Mouse (Mus musculus) hematopoietic stem cell, adult 5-6 weeks (primary cell): ENCODE data around the gene Kcnma1. TPM values are rescaled to one million over a fixed set of nuclear protein-coding genes. Genes with fewer than 3 reads are reported as not detected.

Experiments
- ATAC-seq, 2 experiments: fragments of 125-278 bp in 1 of 2; replicated peaks in 1 of 2; 2 replicates each; pipeline ENCODE4 v1.8.0; 2016 to 2017; ENCODE audit warnings: inconsistent platforms in 2 of 2, mild to moderate bottlenecking in 2 of 2, moderate number of reproducible peaks in 2 of 2, low read depth in 1 of 2, moderate TSS enrichment in 1 of 2; ENCODE audit not compliant: low FRiP score in 2 of 2, poor library complexity in 2 of 2, severe bottlenecking in 2 of 2, insufficient read depth in 1 of 2, low TSS enrichment in 1 of 2
- total RNA-seq: library from RNA; stranded (forward); fragments of 172-1452, 232-1000 nt; gene quantifications from 2 replicates; pipeline ENCODE4 v1.2.3, GENCODE M21; 2017

The Kcnma1 gene
- total RNA-seq, 1 experiment from 2014 or later, result not detected

- no peak for ATAC-seq
Measured at GRCm38 (mm10) chr14:23555647-23556046, 458.6 kb downstream of the Kcnma1 start.

DNA sequence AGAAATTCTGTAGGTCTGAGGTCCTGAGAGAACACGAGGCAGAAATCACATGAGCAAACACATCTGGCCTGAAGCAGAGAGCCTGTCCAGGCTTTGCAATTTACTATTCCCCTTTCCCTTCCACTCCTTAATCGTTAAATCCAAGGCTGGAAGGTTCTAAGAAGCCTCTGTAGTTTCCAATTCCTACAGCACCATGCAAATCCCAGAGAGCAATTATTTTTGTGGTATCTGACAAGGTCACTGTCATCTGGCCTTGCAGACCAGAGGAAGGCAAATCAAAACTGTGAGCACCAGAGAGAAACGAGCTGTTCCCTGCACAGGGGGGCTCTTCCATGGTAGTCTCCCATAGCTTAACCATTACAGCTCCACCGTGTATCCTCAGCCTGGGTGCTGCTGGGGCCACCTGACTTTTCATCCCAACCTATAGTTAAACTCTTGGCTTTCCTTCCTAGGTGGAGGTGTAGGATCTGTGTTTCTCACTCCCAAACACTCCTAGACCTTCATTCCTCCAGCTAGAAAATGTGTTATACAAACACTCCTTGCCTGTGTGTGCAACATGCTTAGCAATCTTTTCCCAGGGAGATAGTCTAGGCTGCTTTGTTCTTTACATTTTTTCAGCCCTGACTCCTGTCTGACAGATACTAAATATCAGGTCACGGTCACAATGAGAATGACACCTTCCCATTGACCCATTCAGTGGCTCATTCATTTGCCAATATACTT is 461.9 kb downstream of the Kcnma1 start:
- no peak for ATAC-seq

GRCm38 (mm10) chr14:23550467-23550866 is 463.8 kb downstream of the Kcnma1 start:
- no peak for ATAC-seq

GRCm38 (mm10) chr14:23542131-23542530 is 472.2 kb downstream of the Kcnma1 start:
- ATAC-seq, result no peak

GRCm38 (mm10) chr14:23539621-23540020 is 474.7 kb downstream of the Kcnma1 start:
- ATAC-seq, result no peak

DNA sequence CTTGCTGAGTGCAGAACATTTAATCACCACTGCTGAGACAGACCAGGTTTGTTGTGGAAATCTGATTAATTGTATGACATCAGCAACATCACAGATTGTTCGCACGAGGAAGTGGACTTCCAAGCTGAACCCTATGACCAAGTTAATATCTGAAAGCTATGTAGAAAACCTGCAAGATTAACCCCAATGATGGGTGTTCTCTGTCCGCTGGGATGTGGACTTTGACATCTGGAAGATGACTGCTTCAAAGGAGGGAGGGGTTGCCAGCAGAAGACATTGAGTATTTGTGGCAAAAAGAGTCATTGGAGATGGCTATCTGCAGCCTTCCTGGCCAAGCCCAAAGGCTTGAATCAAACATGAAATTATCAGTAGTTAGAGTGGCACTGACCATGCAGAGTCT is 480.9 kb downstream of the Kcnma1 start:
- ATAC-seq, result no peak

DNA sequence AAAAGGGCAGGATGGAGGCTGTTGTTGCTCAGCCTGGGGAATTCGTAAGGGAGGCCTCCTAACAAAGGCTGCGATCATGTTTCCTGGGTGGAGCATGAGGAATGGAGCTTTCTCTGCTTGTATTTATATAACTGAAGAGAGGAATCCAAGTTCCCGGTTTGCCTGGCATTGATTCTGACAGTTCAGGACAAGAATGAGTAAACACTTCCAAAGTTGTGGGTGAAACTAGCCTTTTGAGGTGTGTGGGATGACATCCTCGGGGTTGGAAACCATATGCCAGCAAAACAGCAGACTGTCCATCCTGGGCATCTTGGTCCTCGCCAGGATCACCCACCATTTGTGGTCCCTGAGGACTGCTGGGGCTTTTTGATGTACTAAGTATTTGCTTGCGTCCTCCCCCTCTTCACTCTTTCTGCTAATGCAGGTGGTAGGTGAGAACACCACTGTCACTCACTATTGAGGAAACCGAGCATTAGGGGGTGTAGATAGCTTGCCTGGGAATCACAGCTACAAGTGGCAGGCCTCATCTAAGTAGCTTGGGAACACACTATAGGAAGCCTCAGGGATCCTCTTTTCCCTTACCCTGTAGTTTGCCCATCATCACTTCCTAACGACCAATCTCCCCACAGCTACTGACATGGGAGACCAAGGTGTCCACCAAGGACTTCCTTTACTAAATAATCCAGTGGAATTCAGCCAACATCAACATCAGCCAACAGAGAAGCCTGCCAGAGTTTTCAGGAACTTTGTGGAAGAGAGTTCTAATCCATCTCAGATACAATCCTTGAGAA is 482.4 kb downstream of the Kcnma1 start:
- no peak for ATAC-seq

DNA sequence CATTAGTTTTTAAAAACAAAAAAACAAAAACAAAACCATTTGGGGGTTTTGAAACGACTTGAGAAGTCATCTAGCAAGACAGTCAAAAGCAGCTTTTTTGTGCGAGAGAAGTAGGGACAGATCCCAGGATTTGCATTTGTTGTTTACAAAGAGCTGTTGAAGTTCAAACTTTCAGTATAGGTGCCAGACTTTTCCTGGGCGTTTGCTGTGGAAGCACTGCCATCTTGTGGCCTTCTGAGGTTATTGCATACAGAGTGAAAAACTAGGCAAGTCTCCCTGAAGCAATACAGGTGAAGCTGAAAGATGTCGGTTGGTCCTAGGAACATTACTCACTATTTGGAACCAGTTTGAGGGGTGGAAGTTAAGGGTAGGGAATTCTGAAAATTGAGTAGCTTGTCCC is 484.6 kb downstream of the Kcnma1 start:
- peak; percentile 42 to 53; a peak in 2 of 4 replicates for ATAC-seq

GRCm38 (mm10) chr14:23529229-23529628 is 485.1 kb downstream of the Kcnma1 start:
- no peak for ATAC-seq

DNA sequence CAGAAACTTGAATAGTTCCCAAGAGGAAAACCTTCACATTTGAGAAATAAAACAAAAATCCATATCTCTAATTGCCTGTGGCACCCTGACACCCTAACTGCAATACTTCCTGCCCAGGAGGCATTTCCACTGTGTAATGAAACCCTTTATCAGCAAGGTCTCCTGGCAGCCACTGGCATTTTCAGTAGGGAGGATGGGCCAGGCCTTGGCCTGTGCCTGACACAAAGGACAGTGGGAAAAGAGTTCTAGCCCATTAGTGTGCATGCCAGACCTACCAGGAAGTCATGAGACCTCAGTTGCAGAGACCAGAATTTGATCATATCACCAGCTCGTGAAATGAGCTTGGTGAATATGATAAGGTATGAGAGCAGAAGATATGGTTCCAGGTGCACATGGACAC is 488.4 kb downstream of the Kcnma1 start:
- no peak for ATAC-seq

- no peak for ATAC-seq
Measured at GRCm38 (mm10) chr14:23523825-23524491, 490.3 kb downstream of the Kcnma1 start.

DNA sequence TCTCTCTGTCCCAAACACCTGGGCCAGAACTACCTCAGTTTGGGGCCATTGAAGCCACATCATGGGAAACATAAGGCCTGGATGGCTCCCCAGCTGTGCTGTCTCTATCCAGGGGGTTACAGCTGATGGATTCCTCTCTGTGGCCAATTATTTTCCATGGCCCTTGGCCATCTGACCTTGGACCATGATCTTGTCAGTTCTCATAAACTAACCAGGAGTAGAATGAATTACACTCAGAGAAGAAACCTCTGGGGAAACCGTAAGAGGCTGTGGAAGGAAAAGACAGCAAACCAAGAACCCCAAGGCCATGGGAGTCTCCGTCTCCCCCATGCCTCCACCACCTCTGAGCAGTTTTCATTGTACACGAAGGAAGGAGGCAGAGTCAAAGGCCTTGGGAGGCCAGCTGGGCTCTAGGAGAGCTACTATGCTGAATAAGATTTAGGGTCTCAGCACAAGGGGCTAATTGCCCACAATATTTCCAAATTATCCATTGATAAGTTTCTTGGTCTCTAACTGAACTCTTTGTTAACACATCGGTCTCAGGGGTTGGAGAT is 491.6 kb downstream of the Kcnma1 start:
- no peak for ATAC-seq

- ATAC-seq, result no peak
Measured at GRCm38 (mm10) chr14:23521080-23521684, 493.1 kb downstream of the Kcnma1 start.

DNA sequence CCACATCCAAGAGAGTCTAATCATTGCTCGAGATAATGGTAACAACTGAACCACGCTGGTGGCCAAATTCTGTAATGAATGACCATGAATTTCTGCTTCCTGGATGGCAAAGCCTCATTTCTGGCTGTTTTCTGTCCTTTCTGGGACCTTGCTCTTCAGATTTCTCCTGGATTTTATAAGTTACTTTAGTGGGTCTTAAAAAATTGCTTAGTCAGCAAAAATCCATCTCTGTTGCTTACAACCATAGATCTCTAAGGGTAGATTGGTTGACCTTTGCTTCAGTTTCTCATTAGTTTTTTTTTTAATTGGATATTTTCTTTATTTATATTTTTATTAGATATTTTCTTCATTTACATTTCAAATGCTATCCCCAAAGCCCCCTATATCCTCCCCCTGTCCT is 496.9 kb downstream of the Kcnma1 start:
- ATAC-seq, result no peak

DNA sequence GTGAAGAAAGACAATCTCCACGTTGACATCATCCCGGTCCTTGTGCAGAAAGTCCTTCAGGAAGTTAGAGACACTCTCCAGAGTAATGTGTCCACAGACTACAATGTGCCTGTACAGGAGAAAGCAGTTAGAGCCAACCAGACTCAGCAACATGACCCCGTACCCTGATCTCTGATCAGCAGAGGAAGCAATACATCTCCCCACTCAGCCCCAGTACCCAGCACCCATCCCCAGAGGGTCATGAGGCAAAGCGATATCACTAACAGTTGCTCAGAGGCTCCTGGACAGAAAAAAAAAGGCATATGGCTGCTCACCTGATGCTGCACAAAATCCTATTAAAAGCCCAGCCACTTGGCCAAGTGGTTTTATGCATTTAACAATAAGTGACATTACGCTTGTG is 504.5 kb downstream of the Kcnma1 start:
- ATAC-seq, result no peak

DNA sequence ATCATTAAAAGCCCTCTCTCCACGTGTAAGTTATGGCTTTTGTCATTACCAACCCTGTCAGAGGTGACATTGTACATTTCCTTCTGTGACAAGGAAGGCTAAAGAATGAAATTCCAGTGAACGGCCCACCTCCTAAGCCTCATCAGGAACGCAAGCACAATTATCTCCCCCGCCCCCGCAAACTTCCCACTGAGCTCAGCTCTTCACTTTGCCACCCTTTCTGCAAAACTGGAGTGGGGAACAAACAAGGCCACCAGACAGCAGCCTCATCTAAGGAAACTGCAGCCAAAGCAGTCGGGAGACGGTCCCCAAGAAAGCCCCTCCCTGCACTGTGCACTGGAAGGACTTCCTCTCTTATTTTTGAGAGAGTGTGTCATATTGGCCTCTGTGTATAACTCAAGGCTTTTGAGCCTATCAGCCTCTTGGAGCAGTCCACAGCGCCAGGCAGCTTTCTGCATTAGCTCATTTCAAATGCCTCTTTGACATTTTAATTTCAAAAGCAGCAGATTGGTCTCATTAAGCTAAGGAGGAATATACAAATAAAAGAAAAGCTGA is 512.0 kb downstream of the Kcnma1 start:
- ATAC-seq, result no peak

DNA sequence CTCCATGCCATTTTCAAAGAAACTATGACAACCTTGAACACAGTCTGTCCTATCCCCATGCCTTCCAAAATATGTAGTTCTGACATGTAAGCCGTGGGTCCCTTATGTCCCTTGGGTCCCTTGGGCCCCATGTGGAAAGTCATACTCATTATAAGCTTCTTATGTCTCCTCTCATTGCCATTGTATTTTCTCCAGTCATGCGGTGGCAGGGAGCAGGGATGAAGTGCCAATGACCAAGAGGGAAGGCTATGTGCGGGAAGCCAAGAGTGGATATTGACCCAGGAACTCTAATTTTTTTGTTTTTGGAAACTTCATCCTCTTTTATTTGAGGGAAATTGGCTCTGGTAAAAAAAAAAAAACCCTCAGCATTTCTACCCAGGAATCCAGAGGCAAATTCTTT is 517.5 kb downstream of the Kcnma1 start:
- no peak for ATAC-seq
